Mouse (Mus musculus) liver, embryonic 13.5 days (tissue): ENCODE measurements around the gene Nos1ap. TPM values are rescaled to one million over a fixed set of nuclear protein-coding genes. Genes with fewer than 3 reads are reported as not detected.

Experiments
- ATAC-seq: fragments of 200-750 bp; cut with Nextera tagmentation; 2 replicates; pipeline ENCODE4 v1.8.0; 2017; ENCODE audit warnings: low read depth, mild to moderate bottlenecking, moderate number of reproducible peaks, moderate library complexity
- DNase-seq: peaks from one replicate; pipeline ENCODE4 v3.0.0; 2022
- H3K27ac ChIP-seq: fragments of 300-500 bp; sonication (generic); 2 replicates; pipeline ENCODE4 v1.5.1; 2015; ENCODE audit warnings: moderate library complexity, mild to moderate bottlenecking, inconsistent platforms
- H3K27me3 ChIP-seq: fragments of 300-500 bp; sonication (generic); 2 replicates; pipeline ENCODE4 v1.6.1; 2015; ENCODE audit warnings: mild to moderate bottlenecking, inconsistent platforms
- H3K36me3 ChIP-seq: fragments of 300-500 bp; sonication (generic); 2 replicates; pipeline ENCODE4 v1.6.1; 2015; ENCODE audit warnings: mild to moderate bottlenecking, inconsistent platforms
- H3K4me1 ChIP-seq: fragments of 300-500 bp; sonication (generic); replicated peaks from 2 replicates; pipeline ENCODE4 v1.6.1; 2015; ENCODE audit warnings: inconsistent platforms
- H3K4me2 ChIP-seq: fragments of 300-500 bp; sonication (generic); 2 replicates; pipeline ENCODE4 v1.6.1; 2015; ENCODE audit warnings: inconsistent platforms, mild to moderate bottlenecking, moderate library complexity
- H3K4me3 ChIP-seq: fragments of 300-500 bp; sonication (generic); replicated peaks from 2 replicates; pipeline ENCODE4 v1.5.1; 2015; ENCODE audit warnings: mild to moderate bottlenecking, inconsistent platforms
- H3K9ac ChIP-seq: fragments of 300-500 bp; sonication (generic); 2 replicates; pipeline ENCODE4 v1.6.1; 2015; ENCODE audit warnings: mild to moderate bottlenecking, inconsistent platforms
- H3K9me3 ChIP-seq: fragments of 300-500 bp; sonication (generic); replicated peaks from 2 replicates; pipeline ENCODE4 v1.6.1; 2016; ENCODE audit warnings: inconsistent platforms
- WGBS: fragments of 180-500 bp; shearing (Covaris S2); methylation state at CpG from one replicate; pipeline ENCODE4 v1.1.7; 2015; ENCODE audit not compliant: insufficient replicate concordance; 5-methylcytosine and 5-hydroxymethylcytosine counted together
- polyA plus RNA-seq: library from polyadenylated mRNA; unstranded; fragments of >200 nt; fragmentation: Nextera tagmentation; extraction: Ambion mirVana; gene quantifications from 2 replicates; pipeline ENCODE4 v1.2.1, GENCODE M21; 2015

Gene Nos1ap
- polyA plus RNA-seq, 1 experiment from 2014 or later, result 3.7 TPM

DNA sequence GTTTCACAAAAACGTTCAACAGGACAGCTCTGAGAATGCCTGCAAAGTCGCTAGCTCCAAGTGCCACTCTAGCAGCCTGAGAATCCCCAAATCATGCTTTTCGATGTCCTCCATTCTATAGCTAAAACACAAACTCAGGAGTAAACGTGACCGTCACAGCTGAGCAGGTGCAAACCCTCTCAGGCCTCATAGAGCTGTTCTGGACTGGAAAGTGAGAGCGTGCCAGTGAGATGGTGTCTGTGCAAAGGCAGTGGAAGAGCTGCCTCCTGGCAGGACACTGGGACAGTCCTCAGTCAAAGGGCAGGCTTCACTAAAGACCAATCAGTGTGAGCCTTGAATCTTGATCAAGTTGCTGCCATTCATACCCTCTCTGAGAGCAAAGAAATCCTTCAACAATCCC lies 160.0 kb downstream of the Nos1ap start:
- ATAC-seq, result no peak
- H3K4me2 ChIP-seq, result no peak overlapping the region

DNA sequence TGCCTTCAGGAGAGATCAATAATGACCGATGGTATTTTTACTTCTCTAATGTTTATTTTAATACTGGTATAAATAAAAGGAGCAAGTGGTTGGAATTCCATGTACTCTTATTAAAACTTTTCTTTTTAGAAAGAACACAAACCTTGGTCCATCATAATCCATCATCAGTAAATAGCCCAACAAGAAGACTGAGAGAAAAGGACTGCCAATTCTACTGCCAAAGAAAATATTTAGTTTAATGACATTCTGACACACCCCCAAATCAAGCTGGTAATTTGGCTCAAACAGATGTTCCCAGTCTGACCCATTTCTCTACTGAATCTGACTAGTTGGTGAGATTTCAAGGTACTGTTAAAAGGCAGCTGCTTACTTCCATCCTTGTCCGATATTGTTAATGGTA lies 161.5 kb downstream of the Nos1ap start:
- Histone ChIP-seq H3K9ac (no peak overlapping the region), H3K27ac (no peak overlapping the region), H3K4me1 (no peaks in the 10 kb centered on the region), H3K36me3 (no peaks in the 10 kb centered on the region), H3K9me3 (no peaks in the 10 kb centered on the region), H3K27me3 (no peaks in the 10 kb centered on the region), H3K4me3 (no peak overlapping the region), H3K4me2 (no peak overlapping the region)
- ATAC-seq (no peak), DNase-seq (no peak)
- 68% methylated on average over 2 of the region's 2 CpGs for WGBS

More for the DNA sequence above, 160.0 kb downstream of the Nos1ap start:
- WGBS, result 60% methylated on average over 6 of the region's 6 CpGs
- no peaks in the 10 kb centered on the region for H3K36me3 ChIP-seq
- H3K27ac ChIP-seq, result no peak overlapping the region
- no peaks in the 10 kb centered on the region for H3K27me3 ChIP-seq
- DNase-seq, result no peak
- H3K9me3 ChIP-seq, result no peaks in the 10 kb centered on the region
- no peak overlapping the region for H3K4me3 ChIP-seq
- no peaks in the 10 kb centered on the region for H3K4me1 ChIP-seq
- H3K9ac ChIP-seq, result no peak overlapping the region

- WGBS, result 68% methylated on average over 10 of the region's 10 CpGs
These were observed 165.3 kb downstream of the Nos1ap start for GRCm38 (mm10) chr1:170424258-170424889.

GRCm38 (mm10) chr1:170423048-170423447 lies 166.6 kb downstream of the Nos1ap start:
- Histone ChIP-seq H3K4me3 (no peak overlapping the region), H3K27ac (no peak overlapping the region), H3K36me3 (no peaks in the 10 kb centered on the region), H3K4me1 (no peaks in the 10 kb centered on the region), H3K9ac (no peak overlapping the region), H3K27me3 (no peaks in the 10 kb centered on the region), H3K4me2 (no peak overlapping the region), H3K9me3 (no peaks in the 10 kb centered on the region)
- DNase-seq (no peak), ATAC-seq (no peak)
- 50% methylated on average over 1 of the region's 1 CpGs for WGBS

More at GRCm38 (mm10) chr1:170424258-170424889, 165.3 kb downstream of the Nos1ap start:
- Histone ChIP-seq H3K4me1 (no peaks in the 10 kb centered on the region), H3K9ac (no peak overlapping the region), H3K9me3 (no peaks in the 10 kb centered on the region), H3K27me3 (no peaks in the 10 kb centered on the region), H3K36me3 (no peaks in the 10 kb centered on the region), H3K4me3 (no peak overlapping the region), H3K27ac (no peak overlapping the region), H3K4me2 (no peak overlapping the region)
- ATAC-seq, result no peak
- no peak for DNase-seq

DNA sequence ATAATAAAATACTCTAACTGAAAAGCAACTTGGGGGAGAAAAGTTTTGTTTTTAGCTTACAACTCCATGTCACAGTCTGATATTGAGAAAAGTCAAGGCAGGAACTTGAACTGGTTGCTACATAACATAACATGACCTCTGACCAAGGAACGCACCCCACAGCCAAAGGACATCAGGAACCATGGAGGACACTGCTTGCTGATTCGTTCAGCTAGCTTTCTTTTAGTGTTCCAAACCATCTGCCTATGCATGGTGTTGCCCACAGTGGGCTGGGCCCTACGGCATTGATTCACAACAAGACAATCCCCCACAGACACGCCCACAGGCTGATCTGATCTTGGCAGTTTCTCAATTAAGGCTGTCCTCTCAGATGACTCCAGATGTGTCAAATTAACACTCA lies 167.5 kb downstream of the Nos1ap start:
- H3K4me3 ChIP-seq, result no peak overlapping the region
- DNase-seq, result no peak
- WGBS, result 72% methylated on average over 4 of the region's 4 CpGs
- H3K36me3 ChIP-seq, result no peaks in the 10 kb centered on the region
- no peaks in the 10 kb centered on the region for H3K4me1 ChIP-seq
- no peak overlapping the region for H3K27ac ChIP-seq
- H3K9ac ChIP-seq, result no peak overlapping the region
- H3K4me2 ChIP-seq, result no peak overlapping the region
- no peak for ATAC-seq
- H3K9me3 ChIP-seq, result no peaks in the 10 kb centered on the region
- no peaks in the 10 kb centered on the region for H3K27me3 ChIP-seq

DNA sequence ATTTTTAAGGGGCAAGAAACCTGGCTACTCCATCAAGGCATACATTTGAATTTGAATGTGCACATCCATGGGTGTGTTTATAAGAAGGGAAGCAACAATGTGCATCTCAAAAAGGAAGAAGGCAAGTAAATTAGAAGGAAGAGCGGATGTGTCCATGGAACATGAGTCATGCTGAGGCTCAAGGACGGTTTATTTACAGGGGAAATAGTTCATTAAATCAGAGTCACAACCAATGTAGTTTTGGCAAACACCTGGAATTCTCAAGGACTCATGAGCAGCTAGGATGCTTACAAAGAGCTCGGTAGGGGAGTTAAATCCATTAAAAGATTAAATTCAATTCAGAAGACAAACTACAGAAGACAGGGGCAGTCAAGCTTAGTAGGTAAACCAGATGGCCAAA lies 169.7 kb downstream of the Nos1ap start:
- Histone ChIP-seq H3K9ac (no peak overlapping the region), H3K27me3 (no peaks in the 10 kb centered on the region), H3K9me3 (no peaks in the 10 kb centered on the region), H3K36me3 (no peaks in the 10 kb centered on the region), H3K4me2 (no peak overlapping the region), H3K4me3 (no peak overlapping the region), H3K4me1 (no peaks in the 10 kb centered on the region), H3K27ac (no peak overlapping the region)
- WGBS, result 66% methylated on average over 3 of the region's 3 CpGs
- DNase-seq (no peak), ATAC-seq (no peak)

DNA sequence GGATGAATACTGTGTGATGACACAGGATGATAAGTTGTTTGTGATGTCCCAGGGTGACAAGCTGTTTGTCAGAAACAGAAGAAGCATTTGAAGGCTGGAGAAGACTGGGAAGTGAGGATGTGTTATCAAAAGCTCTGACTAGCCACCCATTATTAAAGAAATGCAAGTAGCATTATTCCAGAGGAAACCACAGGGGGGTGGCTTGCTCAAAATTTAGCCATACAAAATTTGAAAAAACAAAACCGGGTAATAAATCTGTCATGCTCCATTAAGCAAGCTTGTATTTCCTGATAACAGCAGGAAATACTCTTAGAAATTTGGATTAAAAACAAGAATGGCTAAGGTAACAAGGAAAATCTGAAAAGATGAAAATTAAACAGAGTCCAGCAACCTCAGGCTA lies 171.5 kb downstream of the Nos1ap start:
- H3K36me3 ChIP-seq, result no peaks in the 10 kb centered on the region
- H3K27me3 ChIP-seq, result no peaks in the 10 kb centered on the region
- no peak overlapping the region for H3K9ac ChIP-seq
- no peak overlapping the region for H3K27ac ChIP-seq
- no peak overlapping the region for H3K4me2 ChIP-seq
- 56% methylated on average over 1 of the region's 1 CpGs for WGBS
- ATAC-seq (no peak), DNase-seq (no peak)
- no peak overlapping the region for H3K4me3 ChIP-seq
- no peaks in the 10 kb centered on the region for H3K4me1 ChIP-seq
- no peaks in the 10 kb centered on the region for H3K9me3 ChIP-seq

GRCm38 (mm10) chr1:170416967-170417366 lies 172.7 kb downstream of the Nos1ap start:
- DNase-seq (no peak), ATAC-seq (no peak)
- Histone ChIP-seq H3K36me3 (no peaks in the 10 kb centered on the region), H3K4me1 (no peaks in the 10 kb centered on the region), H3K4me3 (no peak overlapping the region), H3K4me2 (no peak overlapping the region), H3K9me3 (no peaks in the 10 kb centered on the region), H3K9ac (no peak overlapping the region), H3K27ac (no peak overlapping the region), H3K27me3 (no peaks in the 10 kb centered on the region)
- WGBS, result 56% methylated on average over 2 of the region's 2 CpGs

DNA sequence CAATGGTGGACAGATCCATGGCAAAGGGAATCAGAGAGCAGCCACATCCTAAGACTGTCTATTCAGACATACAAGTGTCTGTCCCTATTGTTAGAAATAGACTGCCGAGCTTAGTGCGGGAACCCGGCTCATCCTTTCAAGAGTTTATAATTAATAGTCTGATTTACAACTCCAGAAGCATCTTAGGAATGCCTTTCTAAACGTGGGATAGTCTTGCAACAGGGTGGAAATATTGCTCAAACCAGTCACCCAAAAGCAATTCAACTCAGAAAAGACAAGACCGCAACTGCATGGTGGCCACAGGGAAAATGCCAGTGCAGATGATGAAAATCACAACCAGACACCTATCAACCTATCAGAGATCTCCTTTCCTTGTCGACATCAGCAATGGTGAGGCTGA lies 173.5 kb downstream of the Nos1ap start:
- Histone ChIP-seq H3K4me1 (no peaks in the 10 kb centered on the region), H3K36me3 (no peaks in the 10 kb centered on the region)
- ATAC-seq, result no peak

GRCm38 (mm10) chr1:170415395-170415794 lies 174.3 kb downstream of the Nos1ap start:
- Histone ChIP-seq H3K9me3 (no peaks in the 10 kb centered on the region), H3K4me3 (no peak overlapping the region), H3K4me2 (no peak overlapping the region), H3K27ac (no peak overlapping the region), H3K9ac (no peak overlapping the region), H3K27me3 (no peaks in the 10 kb centered on the region), H3K36me3 (no peaks in the 10 kb centered on the region), H3K4me1 (no peaks in the 10 kb centered on the region)
- no peak for ATAC-seq
- no peak for DNase-seq
- 43% methylated on average over 3 of the region's 3 CpGs for WGBS

More for the DNA sequence above, 173.5 kb downstream of the Nos1ap start:
- Histone ChIP-seq H3K9ac (no peak overlapping the region), H3K9me3 (no peaks in the 10 kb centered on the region), H3K4me3 (no peak overlapping the region), H3K27ac (no peak overlapping the region), H3K27me3 (no peaks in the 10 kb centered on the region), H3K4me2 (no peak overlapping the region)
- no peak for DNase-seq
- WGBS, result 62% methylated on average over 6 of the region's 6 CpGs

GRCm38 (mm10) chr1:170410402-170411191 lies 179.1 kb downstream of the Nos1ap start:
- whole genome bisulfite sequencing, result 66% methylated on average over 8 of the region's 8 CpGs
- H3K27me3 ChIP-seq, result no peaks in the 10 kb centered on the region
- H3K4me1 ChIP-seq, result no peaks in the 10 kb centered on the region
- H3K9me3 ChIP-seq, result no peaks in the 10 kb centered on the region
- no peak overlapping the region for H3K9ac ChIP-seq
- H3K36me3 ChIP-seq, result no peaks in the 10 kb centered on the region
- DNase-seq, result no peak
- no peak overlapping the region for H3K27ac ChIP-seq
- no peak overlapping the region for H3K4me2 ChIP-seq
- no peak overlapping the region for H3K4me3 ChIP-seq
- no peak for ATAC-seq

- no peaks in the 10 kb centered on the region for H3K9me3 ChIP-seq
- no peaks in the 10 kb centered on the region for H3K36me3 ChIP-seq
- H3K27me3 ChIP-seq, result no peaks in the 10 kb centered on the region
- no peaks in the 10 kb centered on the region for H3K4me1 ChIP-seq
- H3K4me3 ChIP-seq, result no peak overlapping the region
- DNase-seq (no peak), ATAC-seq (no peak)
- no peak overlapping the region for H3K4me2 ChIP-seq
- 52% methylated on average over 4 of the region's 4 CpGs for WGBS
- H3K27ac ChIP-seq, result no peak overlapping the region
- no peak overlapping the region for H3K9ac ChIP-seq
These were observed 180.6 kb downstream of the Nos1ap start for GRCm38 (mm10) chr1:170409091-170409490.
